In the genomic region with DNA sequence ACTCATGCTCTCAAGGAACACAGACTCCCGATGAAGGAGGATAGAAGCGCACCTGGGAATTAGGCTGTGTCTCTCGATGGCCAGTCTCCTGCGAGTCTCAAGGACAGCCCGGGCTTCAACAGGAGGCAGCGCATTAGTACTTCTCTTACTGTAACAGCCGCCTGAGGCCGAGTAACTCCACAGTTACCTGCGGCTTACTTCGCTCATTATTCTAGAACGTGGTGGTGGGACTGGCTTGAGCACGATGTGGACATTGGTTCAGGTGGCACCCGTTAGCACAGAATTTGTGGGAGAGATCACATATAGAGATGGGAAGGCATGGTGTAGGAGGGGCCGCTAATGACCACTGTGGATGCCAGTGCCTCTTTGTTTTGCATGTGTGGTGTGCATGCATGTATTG, we compare ENCODE assay signal across 21 mouse cellular contexts. TPM values are rescaled to one million over a fixed set of nuclear protein-coding genes. Genes with fewer than 3 reads are reported as not detected.
DNase-seq lines count a peak whose midpoint lies in the region; ATAC-seq lines count a peak whose summit lies in the region.
"Had no signal": no experiment of that assay in that cellular context is flagged by ENCODE, and none has a peak within 500 bp of the region (broad histone marks: within the 10 kb centered on the region; RNA-seq: fewer than 3 reads in every experiment).

No protein-coding gene starts in this region.

- H3K9me3 ChIP-seq in heart, embryonic 10.5 days = no peaks in the 10 kb centered on the region
- no peaks in the 10 kb centered on the region for H3K9me3 ChIP-seq in heart, embryonic 14.5 days (ENCODE audit: control insufficient read depth, low read length)
- H3K9me3 ChIP-seq in intestine, embryonic 14.5 days (ENCODE audit: control insufficient read depth, low read length) = no peaks in the 10 kb centered on the region
- no peaks in the 10 kb centered on the region for H3K9me3 ChIP-seq in intestine, embryonic 16.5 days (ENCODE audit: control insufficient read depth, low read length)
- H3K9me3 ChIP-seq: G1E had no signal

- H3K4me2 ChIP-seq in heart, embryonic 14.5 days (ENCODE audit: low read length) = no peak overlapping the region
- H3K4me2 ChIP-seq in intestine, embryonic 14.5 days (ENCODE audit: low read length) = no peak overlapping the region
- H3K4me2 ChIP-seq in intestine, embryonic 16.5 days (ENCODE audit: low read depth, low read length) = no peak overlapping the region

- peaks cover 51% of the 10 kb centered on the region for H3K4me1 ChIP-seq in heart, embryonic 10.5 days
- H3K4me1 ChIP-seq in heart, embryonic 14.5 days (ENCODE audit: control insufficient read depth in 2 of 2, insufficient read depth in 2 of 2, low read length in 2 of 2) = peaks cover 23 to 34% of the 10 kb centered on the region in 2 experiments
- peaks cover 5% of the 10 kb centered on the region; the same call in 1 of the 2 replicates for H3K4me1 ChIP-seq in intestine, embryonic 14.5 days (replicated peaks; ENCODE audit: control insufficient read depth, insufficient read depth, low read length)
- peaks cover 4% of the 10 kb centered on the region; the same call in 1 of the 2 replicates for H3K4me1 ChIP-seq in intestine, embryonic 16.5 days (ENCODE audit: control insufficient read depth, insufficient read depth, low read length)

- H3K9ac ChIP-seq in heart, embryonic 14.5 days (ENCODE audit: low read length) = 0 out of 2 replicates have a peak overlapping the region, but pooled peaks have one; percentile 38
- H3K9ac ChIP-seq in intestine, embryonic 14.5 days (ENCODE audit: low read length) = no peak overlapping the region
- H3K9ac ChIP-seq in intestine, embryonic 16.5 days (ENCODE audit: low read depth, low read length) = no peak overlapping the region

- H3K36me3 ChIP-seq in heart, embryonic 10.5 days = no peaks in the 10 kb centered on the region
- H3K36me3 ChIP-seq in heart, embryonic 14.5 days (ENCODE audit: control insufficient read depth, insufficient read depth, low read length) = 0 out of 2 replicates have a peak, but pooled peaks cover 4% of the 10 kb centered on the region
- no peaks in the 10 kb centered on the region for H3K36me3 ChIP-seq in intestine, embryonic 14.5 days (ENCODE audit: control insufficient read depth, insufficient read depth, low read length)
- H3K36me3 ChIP-seq in intestine, embryonic 16.5 days (ENCODE audit: control insufficient read depth, insufficient read depth, low read length) = no peaks in the 10 kb centered on the region

- H3K4me3 ChIP-seq in heart, embryonic 10.5 days = no peak overlapping the region
- no peak overlapping the region for H3K4me3 ChIP-seq in heart, embryonic 14.5 days (ENCODE audit: control insufficient read depth in 1 of 2, insufficient read depth in 1 of 2, low read depth in 1 of 2, low read length in 2 of 2)
- no peak overlapping the region for H3K4me3 ChIP-seq in intestine, embryonic 14.5 days (ENCODE audit: low read depth, low read length)
- H3K4me3 ChIP-seq in intestine, embryonic 16.5 days (ENCODE audit: low read length) = no peak overlapping the region

- H3K27me3 ChIP-seq in heart, embryonic 10.5 days (ENCODE audit: insufficient read depth, poor library complexity, severe bottlenecking) = peaks cover 6% of the 10 kb centered on the region; the same call in 1 of the 2 replicates
- no peaks in the 10 kb centered on the region for H3K27me3 ChIP-seq in heart, embryonic 14.5 days (ENCODE audit: control insufficient read depth, insufficient read depth, low read length)
- H3K27me3 ChIP-seq in intestine, embryonic 14.5 days (replicated peaks; ENCODE audit: control insufficient read depth, insufficient read depth, low read length) = no peaks in the 10 kb centered on the region
- H3K27me3 ChIP-seq in intestine, embryonic 16.5 days (replicated peaks; ENCODE audit: control insufficient read depth, insufficient read depth, low read length) = 0 out of 2 replicates have a peak, but pooled peaks cover 2% of the 10 kb centered on the region
- H3K27me3 ChIP-seq: CH12.LX, Patski had no signal

- DNase-seq in heart, embryonic 10.5 days (ENCODE audit: low spot score) = peak; percentile 72
- DNase-seq in heart, postnatal 10 days = no peak
- DNase-seq in heart, postnatal 36 days = no peak
- DNase-seq in intestine, embryonic 14.5 days (ENCODE audit: low spot score) = peak; percentile 50
- DNase-seq: adrenal gland, adult 2 months; adrenal gland, adult 8-10 months; adrenal gland, postnatal 10 days; adrenal gland, postnatal 14 days; adrenal gland, postnatal 25 days; adrenal gland, postnatal 36 days; B cell, adult 2 months; cerebellum, adult 11 months; cerebellum, adult 11-12 months; cerebellum, adult 18-20 months had no signal

- 85% methylated on average over 14 of the region's 14 CpGs for WGBS in heart, embryonic 10.5 days
- WGBS in heart, embryonic 14.5 days = 84% methylated on average over 14 of the region's 14 CpGs
- WGBS in intestine, embryonic 14.5 days = 91% methylated on average over 14 of the region's 14 CpGs
- 89% methylated on average over 14 of the region's 14 CpGs for WGBS in intestine, embryonic 16.5 days

- H3K27ac ChIP-seq in heart, embryonic 10.5 days = peak overlapping the region; percentile 97
- no peak overlapping the region for H3K27ac ChIP-seq in heart, embryonic 14.5 days (replicated peaks in 1 of 2; ENCODE audit: control insufficient read depth in 1 of 2, insufficient read depth in 1 of 2, low read depth in 2 of 2, low read length in 2 of 2)
- H3K27ac ChIP-seq in intestine, embryonic 14.5 days (ENCODE audit: low read depth) = no peak overlapping the region
- no peak overlapping the region for H3K27ac ChIP-seq in intestine, embryonic 16.5 days (ENCODE audit: low read length)

- no peak for ATAC-seq in heart, embryonic 14.5 days (ENCODE audit: insufficient number of reproducible peaks, insufficient read depth, low FRiP score, low read depth)
- ATAC-seq in intestine, embryonic 14.5 days (replicated peaks; ENCODE audit: low FRiP score, low TSS enrichment, low read depth) = no peak
- ATAC-seq in intestine, embryonic 16.5 days = no peak
- ATAC-seq: activated CD4-positive, CD25-positive, alpha-beta regulatory T cell, adult 4 months; CD4-positive, CD25-positive, alpha-beta regulatory T cell, adult 4 months; Patski had no signal

- intact Hi-C loops in heart, postnatal 10 days (cut with DNase I) = no loop called here
- intact Hi-C loops in heart, postnatal 36 days (cut with DNase I) = no loop called here

RNA-seq across cellular contexts. Expression of a gene that starts 1.9 kb away (rescaled TPM):
- 102 and 155 TPM in 2 replicates for polyA plus RNA-seq in heart, embryonic 10.5 days (2016; fragmentation: Nextera tagmentation; extraction: Ambion mirVana)
- total RNA-seq in heart, postnatal 10 days (2021) = 100 to 1,000 TPM; 284 to 289 TPM
- polyA plus RNA-seq in heart, embryonic 14.5 days (2014; fragmentation: Nextera tagmentation; extraction: Ambion mirVana) = 238 and 249 TPM in 2 replicates
- 100 to 1,000 TPM; 341 to 349 TPM for total RNA-seq in heart, postnatal 36 days (2021)
- polyA plus RNA-seq in intestine, embryonic 14.5 days (2014; fragmentation: Nextera tagmentation; extraction: Ambion mirVana) = 26.8 and 29.4 TPM in 2 replicates
- polyA plus RNA-seq in intestine, embryonic 16.5 days (2015; fragmentation: Nextera tagmentation; extraction: Ambion mirVana) = 21.6 and 21.7 TPM in 2 replicates
- polyA plus RNA-seq: adrenal gland, adult 2 months; G1E had no signal

RNA-seq across cellular contexts. Expression of a gene that starts 57.9 kb away (rescaled TPM):
- 179 and 249 TPM in 2 replicates for polyA plus RNA-seq in heart, embryonic 10.5 days (2016; fragmentation: Nextera tagmentation; extraction: Ambion mirVana)
- total RNA-seq in heart, postnatal 10 days (2021) = 10 to 100 TPM; 82.2 to 90.6 TPM
- polyA plus RNA-seq in heart, embryonic 14.5 days (2014; fragmentation: Nextera tagmentation; extraction: Ambion mirVana) = 113 and 117 TPM in 2 replicates
- 10 to 100 TPM; 50.8 to 56.1 TPM for total RNA-seq in heart, postnatal 36 days (2021)
- 228 and 242 TPM in 2 replicates for polyA plus RNA-seq in intestine, embryonic 14.5 days (2014; fragmentation: Nextera tagmentation; extraction: Ambion mirVana)
- polyA plus RNA-seq in intestine, embryonic 16.5 days (2015; fragmentation: Nextera tagmentation; extraction: Ambion mirVana) = 143 and 157 TPM in 2 replicates

RNA-seq across cellular contexts. Expression of a gene that starts 58.0 kb away (rescaled TPM):
- 30.5 and 32.1 TPM in 2 replicates for polyA plus RNA-seq in heart, embryonic 10.5 days (2016; fragmentation: Nextera tagmentation; extraction: Ambion mirVana)
- 10 to 100 TPM; 70.3 to 70.6 TPM for total RNA-seq in heart, postnatal 10 days (2021)
- polyA plus RNA-seq in heart, embryonic 14.5 days (2014; fragmentation: Nextera tagmentation; extraction: Ambion mirVana) = 46.2 and 47.9 TPM in 2 replicates
- total RNA-seq in heart, postnatal 36 days (2021) = 100 to 1,000 TPM in 1 of 2 experiments, 10 to 100 TPM in 1; 98.1 to 111 TPM
- 24.1 and 25.9 TPM in 2 replicates for polyA plus RNA-seq in intestine, embryonic 14.5 days (2014; fragmentation: Nextera tagmentation; extraction: Ambion mirVana)
- polyA plus RNA-seq in intestine, embryonic 16.5 days (2015; fragmentation: Nextera tagmentation; extraction: Ambion mirVana) = 21.7 and 23.2 TPM in 2 replicates

Comparison
In these comparisons a context has a peak if more than half of its experiments do, and no peak if none do; other contexts are left out.
1. DNase-seq: peak in heart, embryonic 10.5 days (single experiment) and intestine, embryonic 14.5 days (single experiment); none in heart, postnatal 10 days (0 of 2) and heart, postnatal 36 days (0 of 2).